Mouse (Mus musculus) intestine, embryonic 15.5 days (tissue): ENCODE data around the gene Arhgap15. TPM values are rescaled to one million over a fixed set of nuclear protein-coding genes. Genes with fewer than 3 reads are reported as not detected.
"Not testable (repeated sequence)": the region's sequence is repeated elsewhere in the genome, so short reads cannot be mapped to it uniquely, and the experiment has no call there.

Source experiments
- ATAC-seq: fragments of 200-750 bp; cut with Nextera tagmentation; 2 replicates; pipeline ENCODE4 v1.8.0; 2017; ENCODE audit warnings: moderate TSS enrichment, moderate library complexity
- H3K27ac ChIP-seq: fragments of 300-500 bp; sonication (generic); 2 replicates; pipeline ENCODE4 v1.5.1; 2015; ENCODE audit warnings: mild to moderate bottlenecking, inconsistent platforms
- H3K27me3 ChIP-seq: fragments of 300-500 bp; sonication (generic); replicated peaks from 2 replicates; pipeline ENCODE4 v1.6.1; 2015; ENCODE audit warnings: inconsistent platforms
- H3K36me3 ChIP-seq: fragments of 300-500 bp; sonication (generic); 2 replicates; pipeline ENCODE4 v1.6.1; 2015; ENCODE audit warnings: inconsistent platforms
- H3K4me1 ChIP-seq: fragments of 300-500 bp; sonication (generic); replicated peaks from 2 replicates; pipeline ENCODE4 v1.6.1; 2015; ENCODE audit warnings: inconsistent platforms
- H3K4me2 ChIP-seq: fragments of 300-500 bp; sonication (generic); replicated peaks from 2 replicates; pipeline ENCODE4 v1.6.1; 2015; ENCODE audit warnings: mild to moderate bottlenecking, inconsistent platforms
- H3K4me3 ChIP-seq: fragments of 300-500 bp; sonication (generic); replicated peaks from 2 replicates; pipeline ENCODE4 v1.5.1; 2015; ENCODE audit warnings: inconsistent platforms
- H3K9ac ChIP-seq: fragments of 300-500 bp; sonication (generic); 2 replicates; pipeline ENCODE4 v1.6.1; 2015; ENCODE audit warnings: inconsistent platforms
- H3K9me3 ChIP-seq: fragments of 300-500 bp; sonication (generic); 2 replicates; pipeline ENCODE4 v1.6.1; 2016; ENCODE audit warnings: inconsistent platforms
- WGBS: fragments of 180-500 bp; shearing (Covaris S2); methylation state at CpG from one replicate; pipeline ENCODE4 v1.1.7; 2015; 5-methylcytosine and 5-hydroxymethylcytosine counted together
- polyA plus RNA-seq: library from polyadenylated mRNA; unstranded; fragments of >200 nt; fragmentation: Nextera tagmentation; extraction: Ambion mirVana; gene quantifications from 2 replicates; pipeline ENCODE4 v1.2.1, GENCODE M21; 2015

Gene Arhgap15
- polyA plus RNA-seq = 1.6 and 1.7 TPM in 2 replicates

DNA sequence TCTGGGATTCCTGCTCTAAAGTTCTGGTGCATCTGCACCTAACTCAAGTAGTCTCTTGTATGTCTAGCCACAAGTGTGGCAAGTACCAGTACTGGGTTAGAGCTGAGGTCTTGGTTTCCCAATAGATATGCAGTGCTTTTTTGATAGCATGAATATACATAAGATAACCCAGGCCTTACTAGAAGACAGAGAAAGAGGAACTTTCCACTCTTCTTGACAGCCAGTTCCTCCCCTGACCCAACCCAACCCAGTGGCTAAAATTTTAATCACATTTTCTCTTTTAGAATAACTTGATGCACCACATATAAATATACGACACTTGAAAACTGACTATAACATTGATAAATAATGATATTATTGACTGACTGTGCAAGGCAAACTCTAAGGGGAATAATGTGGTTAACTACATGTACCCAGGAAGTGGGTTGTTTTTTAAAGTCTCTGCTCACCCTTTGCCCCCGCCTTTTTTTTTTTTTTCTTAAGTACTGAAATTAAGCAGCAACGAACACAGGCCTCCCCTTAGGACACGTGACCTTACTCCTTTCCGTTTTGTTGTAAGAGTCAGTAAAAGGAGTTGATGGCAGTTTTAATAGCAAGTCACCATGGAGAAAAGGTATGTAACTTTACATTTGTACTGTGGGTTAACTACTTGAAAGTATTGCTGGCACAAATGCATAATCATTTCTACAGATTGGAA, at the start of gene Arhgap15:
Gene Arhgap15, plus strand, starts transcription at position 538 of the 697 bp plus-strand sequence.
- WGBS = 62% methylated on average over 5 of the region's 5 CpGs
- Histone ChIP-seq H3K27ac (no peak within 1 kb of the TSS), H3K9me3 (no peaks in the 10 kb centered on the region), H3K4me2 (no peak within 1 kb of the TSS), H3K27me3 (no peaks in the 10 kb centered on the region), H3K4me1 (no peaks in the 10 kb centered on the region), H3K9ac (no peak within 1 kb of the TSS), H3K4me3 (no peak within 1 kb of the TSS), H3K36me3 (no peaks in the 10 kb centered on the region)
- ATAC-seq = no peak

DNA sequence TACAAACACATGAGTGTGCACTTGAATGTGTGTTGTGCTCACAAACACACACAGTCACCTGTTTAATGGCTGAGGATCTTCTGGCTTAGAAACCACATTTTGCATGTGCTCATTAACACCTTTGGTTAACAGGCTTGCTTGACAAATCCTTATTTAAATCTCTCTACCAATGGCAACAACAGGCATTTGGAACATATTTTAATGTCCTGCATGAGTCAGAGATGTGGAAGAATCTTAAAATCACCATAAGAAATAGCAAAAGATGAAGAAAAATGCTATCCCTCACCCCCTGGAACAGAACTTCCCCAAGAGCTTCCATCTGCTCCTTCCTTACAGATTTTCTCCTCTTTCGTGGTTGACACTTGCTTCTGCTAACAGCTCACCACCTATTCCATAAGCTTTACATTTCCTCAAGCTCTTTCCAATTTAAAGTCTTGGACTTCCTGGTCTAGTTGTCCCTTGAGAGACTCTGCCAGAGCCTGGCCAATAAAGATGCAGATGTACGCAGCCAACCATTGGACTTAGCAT, 35.9 kb upstream of the Arhgap15 start:
- 85% methylated on average over 2 of the region's 2 CpGs for WGBS
- no peaks in the 10 kb centered on the region for H3K36me3 ChIP-seq
- H3K27ac ChIP-seq = no peak overlapping the region
- H3K4me2 ChIP-seq = no peak overlapping the region
- no peaks in the 10 kb centered on the region for H3K4me1 ChIP-seq
- H3K27me3 ChIP-seq = no peaks in the 10 kb centered on the region
- no peaks in the 10 kb centered on the region for H3K9me3 ChIP-seq
- no peak overlapping the region for H3K4me3 ChIP-seq
- no peak for ATAC-seq
- no peak overlapping the region for H3K9ac ChIP-seq

DNA sequence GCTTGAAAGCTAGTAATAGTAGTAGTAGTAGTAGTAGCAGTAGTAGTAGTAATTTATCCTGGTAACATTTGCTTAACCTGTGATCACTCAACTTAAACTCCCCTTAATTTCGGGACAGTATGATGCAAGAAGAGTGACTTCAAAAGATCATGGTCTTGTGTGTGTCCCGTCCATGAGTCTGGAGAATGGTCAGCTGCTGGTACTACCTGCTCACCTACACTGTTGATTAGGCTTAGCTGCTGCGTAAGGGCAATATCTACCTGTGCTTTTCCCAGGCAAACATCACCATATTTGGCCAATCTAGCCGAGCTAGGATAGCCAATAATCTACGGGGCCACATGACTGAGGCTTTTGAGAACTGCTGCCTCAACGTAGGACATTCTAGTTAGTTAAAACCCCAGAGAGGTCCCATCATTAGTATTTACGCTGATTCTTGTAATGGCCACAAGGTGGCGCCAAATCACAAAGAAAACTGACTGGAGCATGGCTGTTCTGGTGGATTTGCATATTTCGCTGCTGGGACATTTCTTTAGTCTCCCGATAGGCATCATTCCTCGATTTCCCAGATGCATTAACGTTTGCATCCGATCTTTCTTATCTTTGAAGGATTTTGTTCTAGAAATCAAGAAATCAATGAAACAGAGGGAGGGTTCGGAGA, 26.0 kb upstream of the Arhgap15 start:
- Histone ChIP-seq H3K4me1 (0 out of 2 replicates have a peak, but pooled peaks cover 3% of the 10 kb centered on the region), H3K4me3 (no peak overlapping the region), H3K36me3 (no peaks in the 10 kb centered on the region), H3K27me3 (no peaks in the 10 kb centered on the region), H3K9ac (no peak overlapping the region), H3K27ac (no peak overlapping the region), H3K9me3 (no peaks in the 10 kb centered on the region), H3K4me2 (peak overlapping the region; percentile 42)
- ATAC-seq = peak; percentile 89
- 18% methylated on average over 14 of the region's 14 CpGs for WGBS

DNA sequence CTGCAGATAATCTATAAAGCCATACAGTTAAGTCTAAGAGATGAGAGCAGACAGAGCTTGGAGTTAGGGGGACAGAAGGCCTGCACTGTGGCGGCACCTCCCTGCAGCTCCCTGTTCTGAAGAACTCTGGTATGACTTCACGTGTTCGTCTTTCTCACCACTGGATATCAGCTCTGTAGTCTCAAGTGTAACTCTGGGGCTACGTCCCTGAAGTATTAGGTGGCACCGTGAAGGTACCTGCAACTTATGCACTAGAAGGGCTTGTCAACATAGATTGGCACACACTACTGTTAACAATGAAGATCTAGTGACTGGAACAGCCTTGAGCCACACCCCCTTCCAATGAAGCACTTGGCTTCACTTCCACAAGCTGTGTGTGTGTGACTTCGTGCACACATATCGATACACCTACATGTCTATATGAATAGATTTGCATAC, 25.5 kb upstream of the Arhgap15 start:
- peak overlapping the region; percentile 42 for H3K4me2 ChIP-seq

DNA sequence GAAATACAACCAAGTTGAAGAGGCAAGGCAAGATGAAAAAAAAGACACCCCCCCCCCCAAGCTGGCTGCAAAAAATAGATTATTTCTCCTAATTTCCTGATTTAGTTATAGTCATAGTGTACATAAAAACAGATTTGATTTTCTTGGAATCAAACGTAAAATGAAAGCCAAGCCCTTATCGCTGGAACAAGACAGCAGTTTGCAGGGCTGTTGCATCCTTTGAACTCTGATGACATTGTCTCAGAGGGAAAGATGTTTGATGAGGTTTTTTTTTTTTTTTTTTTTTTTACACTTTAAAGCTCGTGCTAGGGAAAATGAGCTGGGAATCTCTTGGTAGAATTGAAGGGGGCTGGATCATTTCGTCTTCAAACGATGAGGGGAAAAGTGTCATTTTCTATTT, 21.4 kb upstream of the Arhgap15 start:
- H3K27me3 ChIP-seq = no peaks in the 10 kb centered on the region
- ATAC-seq = no peak
- H3K9me3 ChIP-seq = no peaks in the 10 kb centered on the region
- no peaks in the 10 kb centered on the region for H3K36me3 ChIP-seq
- H3K9ac ChIP-seq = no peak overlapping the region
- 0 out of 2 replicates have a peak, but pooled peaks cover 3% of the 10 kb centered on the region for H3K4me1 ChIP-seq
- 69% methylated on average over 5 of the region's 5 CpGs for WGBS
- no peak overlapping the region for H3K4me3 ChIP-seq
- no peak overlapping the region for H3K27ac ChIP-seq
- no peak overlapping the region for H3K4me2 ChIP-seq

More for the DNA sequence above, 25.5 kb upstream of the Arhgap15 start:
- no peaks in the 10 kb centered on the region for H3K9me3 ChIP-seq
- H3K4me3 ChIP-seq = no peak overlapping the region
- 0 out of 2 replicates have a peak, but pooled peaks cover 3% of the 10 kb centered on the region for H3K4me1 ChIP-seq
- no peak overlapping the region for H3K27ac ChIP-seq
- no peaks in the 10 kb centered on the region for H3K36me3 ChIP-seq
- no peaks in the 10 kb centered on the region for H3K27me3 ChIP-seq
- H3K9ac ChIP-seq = no peak overlapping the region
- ATAC-seq = peak; percentile 70
- 60% methylated on average over 7 of the region's 7 CpGs for WGBS

DNA sequence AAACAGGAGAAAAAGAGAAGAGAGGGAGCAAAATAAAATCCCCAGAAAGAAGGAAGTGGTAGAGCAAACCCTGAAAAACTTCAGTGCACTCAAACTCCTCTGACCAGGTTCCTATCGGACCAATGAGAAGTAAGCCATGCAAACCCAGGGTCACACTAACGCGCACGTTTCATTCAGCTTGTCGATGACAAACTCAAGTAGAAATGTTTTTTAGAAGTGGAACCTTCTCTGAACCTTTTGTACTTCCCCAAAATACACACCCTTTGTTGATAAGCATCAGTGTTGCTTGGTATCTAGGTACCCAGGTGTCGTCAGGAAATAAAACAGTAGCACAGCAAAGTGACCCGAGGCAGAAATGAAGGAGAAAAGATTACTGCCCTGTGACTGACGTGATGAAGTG, 20.9 kb upstream of the Arhgap15 start:
- ATAC-seq = no peak
- H3K27ac ChIP-seq = no peak overlapping the region
- no peak overlapping the region for H3K4me2 ChIP-seq
- H3K9me3 ChIP-seq = no peaks in the 10 kb centered on the region
- no peaks in the 10 kb centered on the region for H3K27me3 ChIP-seq
- 0 out of 2 replicates have a peak, but pooled peaks cover 3% of the 10 kb centered on the region for H3K4me1 ChIP-seq
- no peaks in the 10 kb centered on the region for H3K36me3 ChIP-seq
- WGBS = 73% methylated on average over 8 of the region's 8 CpGs
- H3K4me3 ChIP-seq = no peak overlapping the region
- H3K9ac ChIP-seq = no peak overlapping the region

DNA sequence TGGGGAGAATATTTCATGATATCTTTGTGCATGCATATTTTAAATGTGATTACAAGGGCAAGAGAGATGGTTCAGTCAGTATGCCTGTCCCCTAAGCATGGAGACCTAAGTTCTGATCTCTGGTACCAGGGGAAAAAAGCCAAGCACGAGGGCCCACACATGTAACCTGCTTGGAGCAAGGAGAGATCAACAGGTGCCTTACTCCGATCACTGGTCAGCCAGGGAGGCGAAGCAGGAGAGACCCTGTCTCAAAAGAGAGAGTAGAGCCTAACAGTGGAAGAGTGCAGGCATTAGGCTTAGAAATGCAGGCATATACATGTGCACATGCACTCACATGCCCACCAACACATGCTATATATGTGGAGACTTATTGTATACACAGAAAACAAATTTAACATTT, 19.8 kb upstream of the Arhgap15 start:
- H3K4me2 ChIP-seq = no peak overlapping the region
- H3K9ac ChIP-seq = no peak overlapping the region
- ATAC-seq = no peak
- no peaks in the 10 kb centered on the region for H3K4me1 ChIP-seq
- no peaks in the 10 kb centered on the region for H3K9me3 ChIP-seq
- WGBS = 95% methylated on average over 3 of the region's 3 CpGs
- no peaks in the 10 kb centered on the region for H3K36me3 ChIP-seq
- no peaks in the 10 kb centered on the region for H3K27me3 ChIP-seq
- no peak overlapping the region for H3K4me3 ChIP-seq
- H3K27ac ChIP-seq = no peak overlapping the region

DNA sequence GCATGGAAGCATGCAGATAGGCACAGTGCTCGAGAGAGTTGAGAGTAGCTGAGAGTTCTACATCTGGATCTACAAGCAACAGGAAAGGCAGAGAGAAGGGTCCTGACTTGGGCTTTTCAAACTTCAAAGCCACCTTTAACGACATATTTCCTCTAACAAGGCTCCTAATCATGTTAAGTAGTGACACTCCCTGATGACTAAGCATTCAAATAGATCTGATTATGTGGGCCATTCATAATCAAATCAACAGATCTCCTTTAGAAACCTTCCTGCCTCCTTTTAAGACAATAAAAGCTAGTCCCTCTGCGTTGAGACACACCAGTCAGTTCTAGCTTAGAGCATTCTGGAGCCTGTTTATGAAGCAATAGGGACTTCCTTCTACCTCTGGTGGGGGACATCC, 16.2 kb upstream of the Arhgap15 start:
- Histone ChIP-seq H3K36me3 (no peaks in the 10 kb centered on the region), H3K9me3 (no peaks in the 10 kb centered on the region), H3K9ac (no peak overlapping the region), H3K4me1 (no peaks in the 10 kb centered on the region), H3K27ac (no peak overlapping the region), H3K4me2 (no peak overlapping the region), H3K4me3 (no peak overlapping the region), H3K27me3 (no peaks in the 10 kb centered on the region)
- ATAC-seq = no peak
- WGBS = 54% methylated on average over 3 of the region's 3 CpGs

DNA sequence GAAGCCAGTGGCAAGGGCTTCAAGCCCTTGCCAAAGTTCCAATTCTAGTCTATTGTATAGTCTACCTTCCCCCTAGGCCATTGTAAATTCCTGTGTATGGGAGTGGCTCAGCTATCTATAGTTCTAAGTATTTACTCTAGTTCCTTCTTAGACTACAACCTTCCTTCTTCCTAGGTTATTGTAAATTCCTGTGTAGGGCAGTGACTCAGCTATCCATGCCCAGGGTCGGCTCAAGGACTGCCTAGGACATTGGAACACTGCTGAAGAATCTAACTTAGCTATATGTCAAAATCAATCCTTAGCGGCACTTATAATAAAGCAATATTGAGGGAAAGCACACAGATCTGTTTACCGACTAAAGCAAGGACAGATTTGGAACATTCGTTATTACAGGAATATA, 13.6 kb upstream of the Arhgap15 start:
- H3K27ac ChIP-seq, H3K36me3 ChIP-seq, H3K4me2 ChIP-seq, H3K4me3 ChIP-seq, H3K4me1 ChIP-seq, H3K9me3 ChIP-seq, H3K9ac ChIP-seq, H3K27me3 ChIP-seq: not testable (repeated sequence)
- WGBS = 70% methylated on average over 4 of the region's 4 CpGs
- ATAC-seq = peak; percentile 36; the same call in 1 of the 2 replicates

DNA sequence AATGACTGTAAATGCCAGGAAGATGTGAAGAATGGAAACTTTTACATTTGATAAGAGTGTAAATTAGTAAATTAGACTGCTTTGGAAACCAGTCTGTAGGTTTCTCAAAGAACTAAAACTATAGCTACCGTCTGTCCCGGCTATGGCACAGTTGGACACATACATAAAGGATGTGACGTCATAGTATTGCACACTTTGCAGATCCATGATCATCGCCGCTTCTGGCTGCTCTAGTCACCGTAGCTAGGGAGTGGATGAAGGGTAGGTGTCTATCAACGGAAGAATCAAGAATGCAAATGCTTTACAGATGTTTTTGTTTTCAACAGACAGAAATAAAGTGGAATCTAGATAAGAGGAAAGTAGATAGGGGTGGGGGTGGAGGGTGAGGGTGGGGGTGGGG, 11.1 kb upstream of the Arhgap15 start:
- H3K27ac ChIP-seq = no peak overlapping the region
- no peak overlapping the region for H3K4me3 ChIP-seq
- no peaks in the 10 kb centered on the region for H3K9me3 ChIP-seq
- H3K4me1 ChIP-seq = no peaks in the 10 kb centered on the region
- 90% methylated on average over 7 of the region's 7 CpGs for WGBS
- H3K9ac ChIP-seq = no peak overlapping the region
- H3K4me2 ChIP-seq = no peak overlapping the region
- no peaks in the 10 kb centered on the region for H3K36me3 ChIP-seq
- ATAC-seq = no peak
- no peaks in the 10 kb centered on the region for H3K27me3 ChIP-seq

DNA sequence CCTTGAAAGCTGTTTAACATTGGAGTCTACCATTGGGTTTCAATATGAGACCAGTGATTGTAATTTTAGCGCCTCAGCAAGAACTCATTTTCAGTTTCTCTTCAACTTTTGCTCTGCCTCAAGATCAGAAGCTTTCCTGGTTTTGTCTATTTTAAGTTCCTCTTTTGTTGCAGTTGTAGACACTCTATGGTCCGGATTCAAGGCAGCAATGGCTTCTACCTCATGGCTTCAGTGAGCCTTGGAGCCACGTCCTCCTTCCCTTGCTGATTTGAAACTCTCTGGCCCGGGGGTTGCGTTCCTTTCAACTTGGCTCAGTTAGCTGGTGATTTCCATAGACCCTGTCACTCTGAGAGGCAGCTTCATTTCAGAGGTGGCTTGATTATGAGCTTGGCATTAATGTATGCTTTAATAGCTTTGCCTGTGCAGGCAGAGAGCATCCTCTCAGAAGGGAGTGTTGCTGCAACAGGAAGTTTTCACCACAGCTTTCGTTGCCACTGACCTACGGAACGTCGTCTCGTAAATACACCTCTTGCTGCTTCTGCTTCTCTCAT, 10.0 kb upstream of the Arhgap15 start:
- Histone ChIP-seq H3K9me3 (no peaks in the 10 kb centered on the region), H3K4me1 (no peaks in the 10 kb centered on the region), H3K4me2 (no peak overlapping the region), H3K4me3 (no peak overlapping the region), H3K27ac (no peak overlapping the region), H3K27me3 (no peaks in the 10 kb centered on the region), H3K36me3 (no peaks in the 10 kb centered on the region), H3K9ac (no peak overlapping the region)
- no peak for ATAC-seq
- 77% methylated on average over 10 of the region's 10 CpGs for WGBS

DNA sequence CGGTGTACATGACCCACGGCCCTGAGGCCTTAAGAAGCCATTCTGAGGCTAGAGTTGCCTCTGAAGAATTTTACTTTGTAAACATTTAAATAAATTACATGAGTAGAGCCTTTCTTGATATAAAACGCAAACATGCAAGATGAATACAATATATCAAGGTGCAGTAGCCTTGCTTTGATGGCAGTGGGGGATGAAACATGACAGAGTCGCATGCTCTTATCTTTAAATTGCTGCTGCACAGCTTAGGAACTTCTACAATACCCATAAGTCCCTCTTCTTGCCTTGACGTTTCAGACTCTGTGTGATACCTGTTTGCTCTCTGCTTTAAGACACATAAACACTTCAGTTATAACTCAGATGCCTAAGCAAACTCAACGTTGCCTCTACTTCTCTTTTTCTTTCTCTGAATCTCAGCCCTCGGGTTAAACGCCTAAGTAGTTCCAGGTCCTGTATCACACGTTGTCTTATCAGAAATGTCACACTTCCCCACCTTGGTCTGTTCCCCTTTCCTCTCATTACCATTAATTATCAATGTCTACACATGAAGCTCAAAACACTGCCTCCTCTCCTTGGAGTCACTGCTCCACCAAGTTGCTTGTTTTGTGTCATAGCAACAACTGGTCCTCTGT, 9.3 kb upstream of the Arhgap15 start:
- Histone ChIP-seq H3K9me3 (no peaks in the 10 kb centered on the region), H3K4me3 (no peak overlapping the region), H3K27me3 (no peaks in the 10 kb centered on the region), H3K36me3 (no peaks in the 10 kb centered on the region), H3K9ac (no peak overlapping the region), H3K27ac (no peak overlapping the region), H3K4me2 (no peak overlapping the region), H3K4me1 (no peaks in the 10 kb centered on the region)
- no peak for ATAC-seq
- 70% methylated on average over 9 of the region's 9 CpGs for WGBS
